Mouse (Mus musculus) myocyte (in vitro differentiated cells): ENCODE data around the gene Gng3. TPM values are rescaled to one million over a fixed set of nuclear protein-coding genes. Genes with fewer than 3 reads are reported as not detected.
"Not testable (repeated sequence)": the region's sequence is repeated elsewhere in the genome, so short reads cannot be mapped to it uniquely, and the experiment has no call there.

Experiments used
- H3K27me3 ChIP-seq: one replicate; pipeline ENCODE4 v1.6.1; 2011; ENCODE audit not compliant: control insufficient read depth, insufficient read depth, insufficient read length
- H3K36me3 ChIP-seq: one replicate; pipeline ENCODE4 v1.6.1; 2011; ENCODE audit not compliant: control insufficient read depth, insufficient read depth
- H3K4me2 ChIP-seq: one replicate; pipeline ENCODE4 v1.6.1; 2011; ENCODE audit warnings: low read depth, control low read depth
- H3K4me3 ChIP-seq: one replicate; pipeline ENCODE4 v1.5.1; 2011; ENCODE audit warnings: mild to moderate bottlenecking, control low read depth, moderate library complexity
- H3K79me2 ChIP-seq: one replicate; pipeline ENCODE4 v1.6.1; 2011; ENCODE audit not compliant: control insufficient read depth, insufficient read depth
- H3ac ChIP-seq: one replicate; pipeline ENCODE4 v1.6.1; 2011; ENCODE audit not compliant: control insufficient read depth, insufficient read length
- CEBPB ChIP-seq: IDR thresholded peaks from 2 replicates; pipeline ENCODE4 v1.6.1; 2011; ENCODE audit warnings: mild to moderate bottlenecking, moderate library complexity; ENCODE audit not compliant: poor library complexity, insufficient read depth, severe bottlenecking
- E2F4 ChIP-seq: IDR thresholded peaks from one replicate; pipeline ENCODE4 v1.6.1; 2011; ENCODE audit warnings: mild to moderate bottlenecking, control low read depth, moderate library complexity; ENCODE audit not compliant: insufficient read depth
- MAX ChIP-seq: IDR thresholded peaks from one replicate; pipeline ENCODE4 v1.6.1; 2011; ENCODE audit warnings: low read depth, mild to moderate bottlenecking, control low read depth
- MYOD1 ChIP-seq, 3 experiments: IDR thresholded peaks; one replicate each; pipeline ENCODE4 v1.6.1; 2011; ENCODE audit warnings: control low read depth in 2 of 3, low read depth in 2 of 3, mild to moderate bottlenecking in 2 of 3, moderate library complexity in 1 of 3; ENCODE audit not compliant: insufficient read length in 2 of 3, control insufficient read depth in 1 of 3
- MYOG ChIP-seq, 3 experiments: IDR thresholded peaks; one replicate each; pipeline ENCODE4 v1.6.1; 2011; ENCODE audit warnings: control low read depth in 2 of 3, low read depth in 2 of 3, mild to moderate bottlenecking in 2 of 3; ENCODE audit not compliant: insufficient read length in 2 of 3, control insufficient read depth in 1 of 3, insufficient read depth in 1 of 3
- POLR2A ChIP-seq: IDR thresholded peaks from one replicate; pipeline ENCODE4 v1.6.1; 2011; ENCODE audit warnings: low read depth, mild to moderate bottlenecking, control low read depth, moderate library complexity; ENCODE audit not compliant: insufficient read length
- POLR2AphosphoS2 ChIP-seq: IDR thresholded peaks from one replicate; pipeline ENCODE4 v1.6.1; 2011; ENCODE audit warnings: low read depth, control low read depth; ENCODE audit not compliant: insufficient read length
- REST ChIP-seq: IDR thresholded peaks from one replicate; pipeline ENCODE4 v1.6.1; 2011; ENCODE audit warnings: mild to moderate bottlenecking, control low read depth, moderate library complexity; ENCODE audit not compliant: insufficient read depth, insufficient read length
- SRF ChIP-seq: IDR thresholded peaks from one replicate; pipeline ENCODE4 v1.6.1; 2011; ENCODE audit warnings: low read depth; ENCODE audit not compliant: control insufficient read depth, insufficient read length
- TCF12 ChIP-seq: IDR thresholded peaks from one replicate; pipeline ENCODE4 v1.6.1; 2011; ENCODE audit warnings: mild to moderate bottlenecking, control low read depth; ENCODE audit not compliant: poor library complexity, insufficient read depth, severe bottlenecking
- TCF3 ChIP-seq: IDR thresholded peaks from one replicate; pipeline ENCODE4 v1.6.1; 2011; ENCODE audit warnings: low read depth, control low read depth; ENCODE audit not compliant: insufficient read length
- USF1 ChIP-seq: IDR thresholded peaks from one replicate; pipeline ENCODE4 v1.6.1; 2011; ENCODE audit warnings: low read depth, mild to moderate bottlenecking, control low read depth, moderate library complexity
- polyA plus RNA-seq: library from polyadenylated mRNA; unstranded; fragments of >200 nt; fragmentation: generic; extraction: Trizol; gene quantifications from one replicate; pipeline ENCODE4 v1.2.1, GENCODE M21; 2012; ENCODE audit warnings: missing spikeins

The Gng3 gene
- polyA plus RNA-seq, 1 experiment = 0.25 TPM

DNA sequence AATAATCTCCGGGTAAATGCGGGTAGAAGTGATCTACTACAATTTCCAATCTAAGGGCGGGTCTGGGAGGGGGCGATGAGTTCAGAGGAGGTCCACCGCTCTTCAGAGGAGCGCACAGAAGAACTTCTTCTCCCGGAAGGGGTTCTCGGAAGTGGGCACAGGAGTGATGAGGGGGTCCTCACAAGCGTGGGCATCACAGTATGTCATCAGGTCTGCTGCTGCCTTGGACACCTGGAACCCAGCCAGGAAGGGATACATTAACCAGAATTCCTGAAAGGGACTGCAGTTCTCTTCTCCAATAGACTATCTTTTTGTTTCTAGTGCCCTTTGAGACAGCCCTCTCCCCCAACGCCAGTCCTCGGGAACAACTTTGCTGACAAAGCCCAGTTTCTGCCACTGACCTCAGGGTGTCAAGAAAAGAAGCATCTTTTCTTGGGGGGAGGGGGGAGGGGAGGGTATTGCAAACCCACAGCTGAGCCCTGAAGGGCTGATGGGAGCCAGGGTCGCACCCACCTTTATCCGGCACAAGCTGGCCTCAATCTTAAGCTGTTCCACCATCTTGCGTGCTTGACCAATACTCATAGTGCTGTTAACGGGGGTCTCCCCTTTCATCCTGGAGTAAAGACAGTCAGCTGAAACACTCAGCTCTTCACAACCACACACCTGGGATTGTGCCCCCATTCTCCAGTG, 808 bp downstream of the Gng3 start:
- Histone ChIP-seq H3K27me3 (no peaks in the 10 kb centered on the region), H3K4me3 (peak overlapping the region; percentile 19), H3ac (no peak overlapping the region), H3K36me3 (peaks cover 30% of the 10 kb centered on the region), H3K79me2 (no peaks in the 10 kb centered on the region), H3K4me2 (peak overlapping the region; percentile 56)
- TF ChIP-seq CEBPB (no peak), REST (no peak), MYOG (IDR thresholded peaks at IDR 0.05; ENCODE audit: control insufficient read depth in 1 of 3, insufficient read depth in 1 of 3, insufficient read length in 2 of 3, low read depth in 2 of 3) (no peak), MAX (no peak), POLR2A (no peak), E2F4 (no peak)

DNA sequence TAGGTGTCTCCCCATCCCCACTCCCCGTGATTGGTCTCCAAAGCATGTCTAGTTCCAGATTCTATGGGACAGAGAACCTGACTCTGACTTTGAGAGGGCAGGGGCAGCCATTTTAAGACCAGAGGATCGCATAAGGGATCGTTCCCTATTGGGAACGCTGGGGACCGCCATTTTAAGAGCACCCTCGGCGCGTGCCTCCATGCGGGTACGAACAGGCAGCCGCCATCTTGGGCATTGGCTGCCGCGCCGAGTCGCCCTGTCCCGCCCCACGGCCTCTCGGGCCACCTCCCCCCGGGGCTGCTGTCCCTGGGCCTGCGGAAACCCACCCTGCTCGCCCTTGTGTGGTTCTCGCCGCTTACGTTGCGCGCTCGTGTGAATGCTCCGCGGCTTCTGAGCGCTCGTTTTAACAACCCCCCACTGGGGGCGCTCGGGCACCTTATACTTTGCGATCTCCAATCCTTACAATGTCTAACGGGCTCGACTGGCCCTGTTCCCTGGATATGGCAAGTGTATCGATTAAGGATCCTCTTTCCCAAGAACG, 1.7 kb downstream of the Gng3 start, which contains the start of gene Bscl2:
Bscl2 (plus strand) TSS at position 217 of the 541 bp plus-strand sequence.
- Histone ChIP-seq H3ac (no peak within 1 kb of the TSS), H3K79me2 (no peaks in the 10 kb centered on the region), H3K27me3 (no peaks in the 10 kb centered on the region), H3K4me3 (peak within 1 kb of the TSS; percentile 19), H3K36me3 (peaks cover 39% of the 10 kb centered on the region), H3K4me2 (peak within 1 kb of the TSS; percentile 56)
- TF ChIP-seq MAX (no peak), USF1 (no peak), REST (no peak), TCF12 (no peak), E2F4 (no peak), CEBPB (no peak), SRF (no peak), MYOD1 (IDR thresholded peaks at IDR 0.05; ENCODE audit: control insufficient read depth in 1 of 3, insufficient read length in 2 of 3, low read depth in 2 of 3) (no peak), MYOG (IDR thresholded peaks at IDR 0.05; ENCODE audit: control insufficient read depth in 1 of 3, insufficient read depth in 1 of 3, insufficient read length in 2 of 3, low read depth in 2 of 3) (no peak), POLR2A (peak; percentile 28), TCF3 (no peak), POLR2AphosphoS2 (peak; percentile 84)

DNA sequence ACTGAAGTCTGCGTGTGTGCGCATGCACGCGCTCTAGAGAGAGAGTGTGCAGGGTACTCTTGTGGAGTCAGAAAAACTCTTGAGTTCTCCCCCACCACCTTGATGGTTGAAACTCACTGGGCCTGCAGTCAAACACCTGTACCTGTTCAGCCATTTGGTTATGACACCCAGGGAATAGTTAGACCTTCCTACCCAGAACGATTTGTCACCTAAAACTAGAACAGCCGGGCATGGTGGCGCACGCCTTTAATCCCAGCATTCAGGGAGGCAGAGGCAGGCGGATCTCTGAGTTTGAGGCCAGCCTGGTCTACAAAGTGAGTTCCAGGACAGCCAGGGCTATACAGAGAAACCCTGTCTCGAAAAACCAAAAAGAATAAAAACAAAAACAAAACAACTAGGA, 2.7 kb downstream of the Gng3 start:
- not testable (repeated sequence) for H3K27me3 ChIP-seq, H3K4me3 ChIP-seq, H3K4me2 ChIP-seq, H3K79me2 ChIP-seq, H3ac ChIP-seq
- peaks cover 42% of the 10 kb centered on the region for H3K36me3 ChIP-seq

DNA sequence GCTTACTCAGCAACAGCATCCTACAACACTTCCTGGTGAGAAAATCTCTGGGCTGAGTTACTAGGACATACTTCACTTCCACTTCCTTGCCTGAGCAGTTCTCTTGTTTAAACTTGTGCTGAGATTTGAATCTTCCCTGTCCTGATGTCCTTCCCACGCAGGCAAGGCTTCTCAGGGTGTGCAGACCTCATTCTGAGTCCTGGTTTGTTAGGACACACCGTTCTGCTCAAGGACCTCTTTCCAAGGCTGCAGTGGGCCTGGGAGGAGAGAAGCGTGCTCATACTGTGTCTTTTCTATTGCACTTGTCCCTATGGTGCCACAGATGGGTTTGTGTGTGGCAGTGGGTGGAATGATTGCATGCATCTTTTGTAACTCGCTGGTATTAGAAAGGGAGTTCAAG, 6.0 kb downstream of the Gng3 start:
- Histone ChIP-seq H3K4me2 (no peak overlapping the region), H3ac (no peak overlapping the region), H3K27me3 (no peaks in the 10 kb centered on the region), H3K79me2 (no peaks in the 10 kb centered on the region), H3K4me3 (no peak overlapping the region), H3K36me3 (peaks cover 65% of the 10 kb centered on the region)
- TF ChIP-seq TCF3 = no peak
- no peak for TF ChIP-seq USF1
- TF ChIP-seq CEBPB = no peak
- TF ChIP-seq MYOG (IDR thresholded peaks at IDR 0.05; ENCODE audit: control insufficient read depth in 1 of 3, insufficient read depth in 1 of 3, insufficient read length in 2 of 3, low read depth in 2 of 3) = no peak
- TF ChIP-seq POLR2AphosphoS2 = peak; percentile 9
- TF ChIP-seq TCF12 = no peak

DNA sequence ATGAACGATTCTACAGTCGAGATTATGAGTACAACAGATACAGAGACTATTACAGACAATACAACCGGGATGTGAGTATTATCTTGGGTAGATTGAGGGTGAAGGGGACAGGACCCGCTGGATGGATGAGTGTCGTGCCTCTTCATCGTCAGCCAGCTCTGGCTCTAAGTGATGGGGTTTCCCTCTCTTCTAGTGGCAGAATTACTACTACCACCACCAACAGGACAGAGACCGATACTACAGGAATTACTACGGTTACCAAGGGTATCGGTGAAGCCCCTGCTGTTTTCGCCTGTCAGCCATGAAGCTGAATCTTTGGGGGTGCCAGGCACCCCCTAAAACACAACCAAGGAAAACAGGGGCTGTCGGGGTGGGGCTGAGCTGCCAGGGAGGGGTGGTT, 7.7 kb downstream of the Gng3 start:
- Histone ChIP-seq H3K4me3 (no peak overlapping the region), H3K27me3 (no peaks in the 10 kb centered on the region), H3K36me3 (peaks cover 82% of the 10 kb centered on the region), H3K4me2 (no peak overlapping the region), H3K79me2 (no peaks in the 10 kb centered on the region), H3ac (no peak overlapping the region)
- no peak for TF ChIP-seq CEBPB
- no peak for TF ChIP-seq E2F4
- no peak for TF ChIP-seq USF1
- TF ChIP-seq TCF3 = no peak
- no peak for TF ChIP-seq SRF
- no peak for TF ChIP-seq TCF12
- no peak for TF ChIP-seq POLR2AphosphoS2
- no peak for TF ChIP-seq MYOG (IDR thresholded peaks at IDR 0.05; ENCODE audit: control insufficient read depth in 1 of 3, insufficient read depth in 1 of 3, insufficient read length in 2 of 3, low read depth in 2 of 3)
- no peak for TF ChIP-seq POLR2A
- no peak for TF ChIP-seq MYOD1 (IDR thresholded peaks at IDR 0.05; ENCODE audit: control insufficient read depth in 1 of 3, insufficient read length in 2 of 3, low read depth in 2 of 3)
- no peak for TF ChIP-seq REST
- no peak for TF ChIP-seq MAX
